In the genomic region with DNA sequence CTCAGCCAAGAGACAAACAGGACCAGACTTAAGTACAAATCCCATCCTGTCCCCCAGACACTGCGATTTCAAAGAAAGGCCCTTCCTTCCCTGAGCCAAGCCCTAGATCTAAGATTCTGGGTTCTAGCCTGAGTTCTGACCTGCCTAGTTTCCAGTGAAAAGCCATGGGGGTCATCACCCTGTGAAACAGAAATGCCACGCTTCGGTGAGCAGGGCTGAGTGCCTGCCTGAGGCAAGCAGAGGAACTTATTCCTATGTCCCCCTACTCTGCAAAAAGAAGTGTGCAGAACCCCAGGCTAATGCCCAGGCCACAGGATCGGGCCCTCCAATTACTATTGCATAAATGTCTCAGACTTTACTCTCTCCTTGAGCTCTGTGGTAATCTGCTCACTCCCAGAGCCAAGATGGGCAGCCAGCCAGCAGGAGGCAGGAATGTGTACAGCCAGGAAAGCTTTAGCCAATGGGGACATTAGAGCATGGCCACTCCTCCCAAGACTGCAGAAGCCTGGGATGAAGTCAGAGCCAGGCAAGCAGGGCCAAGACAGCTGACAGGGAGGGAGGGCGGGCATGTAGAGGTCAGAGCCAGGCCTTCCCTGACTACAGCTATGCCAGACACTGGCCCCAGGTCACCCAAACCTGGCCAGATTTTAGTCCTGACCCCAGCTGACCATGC, we compare ENCODE assay signal across 8 mouse cellular contexts. TPM values are rescaled to one million over a fixed set of nuclear protein-coding genes. Genes with fewer than 3 reads are reported as not detected.
DNase-seq lines count a peak whose midpoint lies in the region; ATAC-seq and TF ChIP-seq lines count a peak whose summit lies in the region.

No protein-coding gene starts in this region.

- H3K9me3 ChIP-seq in liver, embryonic 14.5 days (ENCODE audit: control insufficient read depth, low read length), result no peaks in the 10 kb centered on the region
- H3K9me3 ChIP-seq in neural tube, embryonic 13.5 days, result no peaks in the 10 kb centered on the region

- 0 out of 2 replicates have a peak, but pooled peaks have one; percentile 14 for TF ChIP-seq CTCF in liver, embryonic 14.5 days (IDR thresholded peaks at IDR 0.05; ENCODE audit: low read depth)

- no peaks in the 10 kb centered on the region for H3K36me3 ChIP-seq in liver, embryonic 14.5 days (replicated peaks; ENCODE audit: control insufficient read depth, insufficient read depth, low read depth)
- no peaks in the 10 kb centered on the region for H3K36me3 ChIP-seq in neural tube, embryonic 13.5 days

- DNase-seq in 416B (ENCODE audit: low read depth), result peak; percentile 39
- DNase-seq in cerebellum, adult 9-10 months, result peak; percentile 93
- DNase-seq in heart, postnatal 14 days, result peak; percentile 95
- peak; percentile 96 for DNase-seq in large intestine, adult 2 months (ENCODE audit: low read depth, low spot score)
- DNase-seq in liver, embryonic 14.5 days (ENCODE audit: low read depth in 3 of 3, low spot score in 3 of 3), result no peak
- peak; percentile 78 for DNase-seq in urinary bladder, postnatal 10 days (ENCODE audit: low spot score)

- no peak overlapping the region for H3K4me2 ChIP-seq in liver, embryonic 14.5 days (ENCODE audit: low read depth)
- H3K4me2 ChIP-seq in neural tube, embryonic 13.5 days, result no peak overlapping the region

- intact Hi-C loops in heart, postnatal 14 days (cut with DNase I), result no loop called here

- no peaks in the 10 kb centered on the region for H3K27me3 ChIP-seq in liver, embryonic 14.5 days (ENCODE audit: control insufficient read depth, insufficient read depth, low read length)
- no peaks in the 10 kb centered on the region for H3K27me3 ChIP-seq in neural tube, embryonic 13.5 days

- no peak overlapping the region for H3K27ac ChIP-seq in liver, embryonic 14.5 days
- peak overlapping the region; percentile 77 for H3K27ac ChIP-seq in neural tube, embryonic 13.5 days (replicated peaks)

- H3K4me1 ChIP-seq in liver, embryonic 14.5 days (replicated peaks; ENCODE audit: control insufficient read depth in 2 of 2, insufficient read depth in 2 of 2, low read length in 1 of 2), result no peaks in the 10 kb centered on the region
- H3K4me1 ChIP-seq in neural tube, embryonic 13.5 days (replicated peaks), result peaks cover 60% of the 10 kb centered on the region

- 37% methylated on average over 5 of the region's 5 CpGs for WGBS in large intestine, adult 2 months
- 73% methylated on average over 5 of the region's 5 CpGs for WGBS in liver, embryonic 14.5 days (ENCODE audit: insufficient replicate concordance)
- 34% methylated on average over 5 of the region's 5 CpGs for WGBS in neural tube, embryonic 13.5 days

- H3K4me3 ChIP-seq in liver, embryonic 14.5 days (ENCODE audit: insufficient read depth in 1 of 2, low read depth in 2 of 2, low read length in 2 of 2), result no peak overlapping the region
- H3K4me3 ChIP-seq in neural tube, embryonic 13.5 days, result no peak overlapping the region

- H3K9ac ChIP-seq in liver, embryonic 14.5 days (replicated peaks), result no peak overlapping the region
- no peak overlapping the region; the same call in 1 of the 2 replicates for H3K9ac ChIP-seq in neural tube, embryonic 13.5 days

- TF ChIP-seq EP300 in liver, embryonic 14.5 days (IDR thresholded peaks at IDR 0.05; ENCODE audit: low read depth), result no peak

- peak; percentile 76 for ATAC-seq in frontal cortex, adult (ENCODE audit: low TSS enrichment)
- ATAC-seq in liver, embryonic 14.5 days (ENCODE audit: insufficient read depth), result peak; percentile 33; the same call in 1 of the 2 replicates
- ATAC-seq in neural tube, embryonic 13.5 days (ENCODE audit: low read depth), result peak; percentile 67

RNA-seq across cellular contexts. Expression of gene Acot11, which starts 26.5 kb away (rescaled TPM):
- 10 to 100 TPM; 27.8 to 30.3 TPM for total RNA-seq in heart, postnatal 14 days (2021)
- 22.2 and 31.3 TPM in 2 replicates for polyA plus RNA-seq in large intestine, adult 2 months (2012; rRNA removed)
- polyA plus RNA-seq in liver, embryonic 14.5 days (2012; rRNA removed), result 3.9 and 4.1 TPM in 2 replicates
- polyA plus RNA-seq in liver, embryonic 14.5 days (2014; fragmentation: Nextera tagmentation; extraction: Ambion mirVana), result 4.1 and 5.1 TPM in 2 replicates
- polyA plus RNA-seq in neural tube, embryonic 13.5 days (2015; fragmentation: Nextera tagmentation; extraction: Ambion mirVana), result 1.5 and 1.7 TPM in 2 replicates

RNA-seq across cellular contexts. Expression of gene Fam151a, which starts 44.6 kb away (rescaled TPM):
- under 1 TPM; 0.50 to 0.51 TPM for total RNA-seq in heart, postnatal 14 days (2021)
- 71.8 and 362 TPM in 2 replicates for polyA plus RNA-seq in large intestine, adult 2 months (2012; rRNA removed)
- polyA plus RNA-seq in liver, embryonic 14.5 days (2012; rRNA removed), result 0.03 and 0.06 TPM in 2 replicates
- polyA plus RNA-seq in liver, embryonic 14.5 days (2014; fragmentation: Nextera tagmentation; extraction: Ambion mirVana), result not detected in 2 replicates
- not detected in 2 replicates for polyA plus RNA-seq in neural tube, embryonic 13.5 days (2015; fragmentation: Nextera tagmentation; extraction: Ambion mirVana)

RNA-seq across cellular contexts. Expression of gene Mroh7, which starts 47.5 kb away (rescaled TPM):
- total RNA-seq in heart, postnatal 14 days (2021), result under 1 TPM in 1 of 2 experiments, not detected in 1; 0.17 TPM
- 2.7 and 20.4 TPM in 2 replicates for polyA plus RNA-seq in large intestine, adult 2 months (2012; rRNA removed)
- 0.16 and 0.22 TPM in 2 replicates for polyA plus RNA-seq in liver, embryonic 14.5 days (2012; rRNA removed)
- polyA plus RNA-seq in liver, embryonic 14.5 days (2014; fragmentation: Nextera tagmentation; extraction: Ambion mirVana), result 0.06 and 0.14 TPM in 2 replicates
- polyA plus RNA-seq in neural tube, embryonic 13.5 days (2015; fragmentation: Nextera tagmentation; extraction: Ambion mirVana), result 0.54 and 0.61 TPM in 2 replicates

Comparison
In these comparisons a context has a peak if more than half of its experiments do, and no peak if none do; other contexts are left out.
1. DNase-seq: peak in 416B (single experiment), cerebellum, adult 9-10 months (single experiment), heart, postnatal 14 days (2 of 2), large intestine, adult 2 months (single experiment) and urinary bladder, postnatal 10 days (single experiment); none in liver, embryonic 14.5 days (0 of 3).
2. RNA of gene Fam151a, which starts 44.6 kb away (polyA plus RNA-seq): 71.8 to 362 TPM in large intestine, adult 2 months; 0.03 to 0.06 TPM in liver, embryonic 14.5 days and not detected in neural tube, embryonic 13.5 days; every median in the first group is over 10 times any median in the second.
3. Peak in every context shown above with its lines, with median percentiles within 50 percentile points of each other: ATAC-seq.